Mouse (Mus musculus) telencephalon, adult 2 months (tissue): ENCODE data around the gene Abhd11.
"Not testable (repeated sequence)": the region's sequence is repeated elsewhere in the genome, so short reads cannot be mapped to it uniquely, and the experiment has no call there.

ENCODE experiments used
- DNase-seq: peaks from one replicate; pipeline ENCODE4 v3.0.0-alpha.2; 2011; ENCODE audit warnings: low read depth, low spot score

Abhd11 gene

DNA sequence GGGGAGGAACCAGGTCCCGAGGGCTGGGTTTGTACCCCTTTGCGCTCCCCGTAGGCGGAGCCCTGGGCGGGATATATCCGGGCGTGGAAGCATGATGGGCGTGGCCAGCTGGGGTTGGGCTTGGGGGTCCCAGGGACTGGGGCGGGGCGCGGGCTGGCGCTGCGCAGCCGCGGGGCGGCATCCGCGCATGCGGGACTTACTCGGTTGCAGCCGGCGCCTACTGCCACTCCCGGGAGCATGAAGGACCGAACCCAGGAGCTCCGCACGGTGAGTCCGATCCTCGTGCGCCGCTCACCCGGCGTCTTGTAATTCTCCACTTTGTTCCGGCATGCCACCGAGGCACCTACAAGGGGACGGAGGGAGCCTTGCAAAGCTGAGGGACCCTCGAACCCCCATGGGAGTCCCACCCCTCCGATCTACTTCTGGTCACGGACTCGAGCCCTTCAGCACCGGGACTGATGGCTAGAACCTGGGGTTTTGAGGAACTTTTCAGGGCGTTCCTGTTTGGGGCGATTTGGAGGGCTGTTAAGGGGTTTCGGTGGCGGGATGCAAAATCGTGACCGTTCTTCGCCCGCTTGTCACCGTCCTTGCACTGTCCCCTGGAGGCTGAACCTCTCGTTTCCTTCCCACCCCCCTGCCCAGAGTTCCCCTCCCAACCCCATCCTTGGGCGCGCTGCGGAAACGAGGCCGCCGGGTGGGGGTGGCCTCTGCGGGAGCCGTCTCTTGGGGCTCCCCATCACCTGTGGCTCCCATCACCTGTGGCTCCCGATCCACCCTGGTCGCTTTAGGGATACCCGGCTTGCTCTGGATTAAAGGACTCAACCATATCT, 14.6 kb downstream of the Abhd11 start, which contains the start of gene Stx1a:
Gene Stx1a (plus strand): TSS at position 139 of the 830 bp plus-strand sequence.
- DNase-seq: no peak

DNA sequence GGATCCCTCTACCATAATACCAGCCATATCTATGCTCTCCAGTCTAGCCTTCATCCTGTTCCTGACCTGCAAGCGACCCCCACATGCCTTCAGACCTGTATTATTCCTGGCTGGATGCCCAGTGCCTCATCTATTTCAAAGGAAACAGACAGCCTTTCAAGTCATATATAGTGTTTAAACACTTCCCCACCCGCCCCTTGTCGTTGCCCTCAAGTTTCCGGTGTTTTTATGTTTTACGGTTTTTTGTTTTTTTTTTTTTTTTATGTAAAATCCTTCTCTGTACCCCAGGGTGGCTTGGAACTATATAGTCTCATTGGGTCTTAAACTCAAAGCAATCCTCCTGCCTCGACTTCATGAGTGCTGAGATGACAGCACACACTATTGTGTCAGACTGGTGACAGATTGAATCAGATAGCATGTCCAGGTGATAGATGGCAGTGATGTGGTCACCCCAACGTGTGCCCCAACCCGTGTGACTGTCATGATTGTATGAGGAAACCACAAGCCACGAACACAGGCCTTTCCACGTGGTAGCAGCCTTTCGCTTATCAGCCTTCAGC, 15.8 kb downstream of the Abhd11 start:
- no peak for DNase-seq

GRCm38 (mm10) chr5:135025899-135026298, 16.9 kb downstream of the Abhd11 start:
- DNase-seq: peak; percentile 83

DNA sequence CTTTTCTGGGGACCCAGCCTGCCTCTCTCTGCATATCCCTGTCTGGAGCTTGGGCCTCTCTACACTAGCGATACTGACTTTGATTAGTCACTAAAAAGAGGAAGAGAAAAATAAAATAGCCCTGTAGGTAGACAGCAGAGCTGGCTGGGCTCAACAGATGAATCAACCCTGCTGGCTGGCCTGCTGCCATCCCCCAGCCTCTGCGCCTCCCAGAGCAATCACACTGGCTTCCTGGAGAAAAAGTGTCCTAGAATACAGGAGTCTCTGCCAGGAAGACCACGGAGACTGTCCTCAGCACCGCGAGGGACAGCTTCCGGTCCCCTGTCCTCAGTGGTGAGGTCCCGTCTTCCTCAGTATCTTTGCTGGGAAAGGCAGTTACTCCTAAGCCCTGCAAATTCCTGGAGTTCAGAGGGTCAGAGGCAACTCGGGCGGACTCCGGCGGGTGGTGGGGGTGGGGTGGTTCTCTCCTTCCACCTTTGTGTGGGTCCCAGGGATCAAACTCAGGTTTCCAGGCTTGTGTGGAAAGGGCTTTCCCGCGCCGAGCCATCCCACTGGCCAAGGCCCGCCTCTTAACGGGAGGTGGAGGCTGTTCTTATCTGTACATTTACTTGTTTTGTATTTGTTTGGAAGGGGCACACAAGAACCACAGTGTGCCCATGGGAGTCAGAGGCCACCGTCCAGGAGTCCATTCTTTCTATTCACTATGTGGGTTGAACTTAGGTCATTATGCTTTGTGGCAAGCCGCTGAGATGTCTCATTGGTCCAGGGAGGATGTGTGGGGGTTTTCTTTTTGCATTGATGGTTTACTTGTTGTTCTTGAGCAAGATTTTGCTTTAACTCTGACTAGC, 20.3 kb downstream of the Abhd11 start:
- DNase-seq: no peak

GRCm38 (mm10) chr5:135032581-135032980, 23.6 kb downstream of the Abhd11 start:
- DNase-seq: no peak

DNA sequence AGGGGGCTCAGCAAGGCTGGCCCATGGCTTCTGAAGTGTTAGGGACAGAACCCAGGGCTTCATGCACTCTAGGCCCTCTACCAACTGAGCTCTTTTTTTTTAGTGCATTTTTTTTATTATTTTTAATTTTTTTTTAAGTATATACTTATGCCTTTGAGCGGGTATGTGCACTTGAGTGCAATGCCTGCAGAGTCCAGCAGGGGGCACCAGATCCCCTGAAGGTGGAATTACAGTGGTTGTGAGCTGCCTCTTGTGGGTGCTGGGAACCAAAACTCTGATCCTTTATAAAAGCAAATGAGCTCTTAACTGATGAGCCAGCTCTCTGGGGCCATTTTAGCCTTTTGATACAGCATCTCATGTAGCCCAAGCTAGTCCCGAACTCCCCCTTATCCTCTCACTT, 25.6 kb downstream of the Abhd11 start:
- no peak for DNase-seq

DNA sequence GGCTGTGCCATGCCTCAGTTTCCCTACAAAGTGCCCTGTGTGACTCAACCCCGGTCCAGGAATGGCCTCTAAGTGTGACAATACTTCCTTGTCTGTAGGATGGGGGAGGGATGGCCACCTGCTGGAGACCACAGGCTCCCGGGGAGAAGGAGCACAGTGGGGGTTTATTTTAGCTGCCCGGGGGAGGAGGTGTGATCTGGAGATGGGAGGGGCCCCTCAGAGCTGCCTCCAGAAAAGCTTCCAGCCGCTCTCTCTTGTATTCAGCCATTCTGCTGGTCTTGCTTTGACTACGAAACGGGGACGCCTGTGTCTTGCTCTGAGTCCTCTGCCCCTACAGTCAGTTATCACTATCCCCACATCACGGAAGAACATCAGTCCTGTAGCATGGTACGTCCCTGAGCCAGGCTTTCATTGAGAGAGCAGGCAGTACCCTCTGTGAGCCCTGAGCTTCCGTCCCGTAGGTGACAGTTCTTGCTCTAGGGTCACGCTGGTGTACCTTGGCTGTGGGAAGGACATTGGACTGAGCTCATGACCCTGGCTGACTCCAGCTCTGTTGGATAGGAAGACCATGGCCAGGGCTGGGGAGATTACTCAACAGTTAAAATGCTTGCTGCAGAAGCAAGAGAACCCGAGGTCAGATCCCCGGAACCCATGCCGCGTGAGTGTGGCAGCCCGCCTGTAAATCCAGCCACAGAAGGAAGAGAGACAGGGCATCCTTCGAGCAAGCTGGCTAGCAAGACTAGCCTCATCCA, 26.8 kb downstream of the Abhd11 start:
- peak; percentile 81 for DNase-seq

- DNase-seq: no peak
These were observed 29.0 kb downstream of the Abhd11 start for GRCm38 (mm10) chr5:135037946-135038345.

DNA sequence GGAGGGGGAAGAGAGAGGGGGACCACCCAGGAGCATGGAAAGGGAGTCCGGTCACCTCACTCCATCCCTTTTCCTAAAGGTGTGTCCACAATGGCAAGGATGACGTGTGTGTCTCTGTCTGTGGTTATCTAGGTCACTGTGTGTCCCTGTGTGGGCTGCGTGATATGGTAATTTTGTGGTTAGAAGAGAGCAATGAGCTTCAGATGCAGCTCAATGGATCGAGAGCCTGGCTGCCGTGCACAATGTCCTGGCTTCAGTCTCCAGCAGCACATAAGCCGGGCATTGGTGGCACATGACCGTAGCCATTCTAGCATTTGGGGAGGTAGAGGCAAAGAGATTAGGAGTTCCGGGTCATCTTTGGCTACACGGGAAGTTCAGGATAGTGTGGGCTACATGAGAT, 30.6 kb downstream of the Abhd11 start:
- DNase-seq: peak; percentile 43

- peak; percentile 68 for DNase-seq
These were observed 31.1 kb downstream of the Abhd11 start for GRCm38 (mm10) chr5:135040059-135040458.

GRCm38 (mm10) chr5:135040777-135041176, 31.8 kb downstream of the Abhd11 start:
- no peak for DNase-seq

DNA sequence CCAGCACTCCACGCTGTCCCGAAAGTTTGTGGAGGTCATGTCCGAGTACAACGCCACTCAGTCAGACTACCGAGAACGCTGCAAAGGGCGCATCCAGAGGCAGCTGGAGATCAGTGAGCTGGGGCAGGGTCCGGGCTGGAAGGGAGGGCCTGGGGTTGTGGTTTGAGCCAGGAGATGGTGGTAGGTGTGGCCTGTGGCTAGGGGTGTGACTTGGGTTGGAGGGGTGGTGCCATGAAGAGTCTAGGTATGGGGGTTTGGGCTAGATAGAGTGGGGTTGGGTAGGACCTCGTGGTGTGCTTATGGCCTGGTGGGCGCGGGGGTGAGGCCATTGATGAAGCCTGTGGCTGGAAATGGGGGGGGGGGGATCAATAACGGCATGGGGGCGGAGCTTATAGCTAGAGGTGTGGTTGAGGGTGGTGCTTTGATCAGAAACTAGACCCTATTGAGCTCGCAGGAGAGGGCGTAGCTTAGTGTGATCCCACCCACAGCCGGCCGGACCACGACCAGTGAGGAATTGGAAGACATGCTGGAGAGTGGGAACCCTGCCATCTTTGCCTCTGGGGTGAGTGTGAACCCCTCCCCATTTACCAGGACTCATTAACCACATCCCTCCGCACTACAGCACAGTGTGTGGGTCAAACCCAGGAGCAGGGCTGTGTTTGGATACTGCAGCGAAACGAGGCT, 33.3 kb downstream of the Abhd11 start:
- no peak for DNase-seq

- DNase-seq: no peak
These were observed 35.6 kb downstream of the Abhd11 start for GRCm38 (mm10) chr5:135044575-135044974.

DNA sequence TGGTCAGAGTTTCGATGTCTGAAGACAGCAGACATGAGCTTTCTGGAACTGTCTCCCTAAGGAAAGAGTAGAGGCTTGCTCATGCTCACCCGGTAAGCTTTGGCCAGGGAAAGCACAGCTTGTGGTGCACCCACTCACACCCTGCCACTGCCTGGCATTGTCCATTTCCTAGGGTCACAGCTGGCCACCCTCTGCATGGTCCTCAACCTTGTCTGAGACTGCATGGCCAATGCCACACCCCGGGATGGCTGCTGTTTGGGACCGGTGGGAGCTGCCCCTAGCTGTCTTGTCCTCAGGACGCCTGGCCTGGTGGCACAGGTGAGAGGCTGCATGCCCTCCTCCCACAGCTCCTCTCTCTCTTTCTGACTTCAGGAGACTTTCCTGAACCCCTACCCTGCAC, 39.6 kb downstream of the Abhd11 start:
- DNase-seq: no peak

GRCm38 (mm10) chr5:135049268-135049667, 40.3 kb downstream of the Abhd11 start:
- DNase-seq: not testable (repeated sequence)

DNA sequence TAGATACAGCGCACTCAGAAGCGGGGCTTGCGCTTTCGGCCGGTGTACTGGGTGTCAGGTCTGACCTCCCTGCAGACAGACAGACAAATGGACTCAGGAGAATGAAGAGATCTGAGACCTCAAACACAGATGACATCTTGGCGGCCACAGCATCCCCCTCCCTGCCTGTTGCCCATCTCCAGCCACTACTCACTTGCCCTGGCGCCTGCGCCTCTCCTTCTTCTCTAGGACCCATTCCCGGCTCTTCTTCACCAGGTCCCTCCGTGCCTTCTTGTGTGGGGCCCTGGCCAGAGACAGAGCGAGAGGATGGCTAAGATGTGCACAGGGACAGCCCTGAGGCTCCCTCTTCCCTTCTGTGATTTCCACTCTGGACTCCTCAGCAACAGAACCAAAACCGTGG, 44.4 kb downstream of the Abhd11 start:
- DNase-seq: no peak
